Mouse (Mus musculus) cerebellum, adult (tissue): ENCODE measurements at regions not wholly inside any gene's neighbourhood (a gene's known extent, or its start where the extent isn't known, plus 50 kb on each side); places are given as distances from the start of the nearest gene placed in this dataset.

ENCODE experiments used
- ATAC-seq: cut with Nextera tagmentation; 2 replicates; pipeline ENCODE4 v1.9.2; 2017; ENCODE audit warnings: mild to moderate bottlenecking, moderate library complexity, mixed read lengths; ENCODE audit not compliant: insufficient number of reproducible peaks, low FRiP score, low TSS enrichment

DNA sequence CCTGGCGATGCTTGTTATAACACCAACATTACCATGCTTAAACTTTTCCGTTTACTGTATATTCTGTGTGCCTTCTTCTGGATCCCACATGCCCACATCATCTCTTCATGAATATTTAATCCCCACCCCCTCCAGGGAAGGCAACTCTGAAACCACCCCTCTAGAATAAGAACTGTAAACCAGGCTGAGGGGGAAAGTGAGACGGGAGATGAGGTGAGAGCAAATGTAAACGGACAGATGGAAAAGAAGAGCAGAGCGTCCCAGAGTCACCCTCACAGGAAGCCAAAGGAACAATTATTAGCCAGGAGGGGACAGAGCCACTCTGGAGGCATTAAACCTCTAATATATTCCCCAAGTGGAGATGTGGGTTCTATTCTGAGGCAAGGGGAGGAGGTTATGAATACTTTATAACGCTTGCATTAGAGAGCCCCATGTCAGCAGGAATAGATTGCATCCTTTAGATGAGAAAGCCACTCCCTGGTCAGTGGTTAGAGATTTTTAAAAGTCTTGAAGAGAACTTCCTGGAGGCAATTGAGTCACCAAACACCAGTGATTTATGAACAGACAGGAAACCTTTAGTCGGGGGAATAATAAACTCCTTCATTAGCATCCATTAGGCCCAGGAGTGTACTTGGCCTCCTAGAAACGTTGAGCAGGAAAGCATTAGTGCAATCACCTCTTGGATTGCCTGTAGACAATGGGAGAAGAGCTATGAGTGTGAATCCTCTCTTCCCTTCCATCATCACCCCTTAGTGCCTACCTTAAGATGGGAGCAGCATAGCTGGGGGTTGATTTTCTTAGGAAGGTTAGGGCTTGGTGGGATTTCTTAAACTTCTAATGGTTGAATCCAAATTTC is 220.1 kb downstream of the Elavl2 start:
- ATAC-seq, result no peak

DNA sequence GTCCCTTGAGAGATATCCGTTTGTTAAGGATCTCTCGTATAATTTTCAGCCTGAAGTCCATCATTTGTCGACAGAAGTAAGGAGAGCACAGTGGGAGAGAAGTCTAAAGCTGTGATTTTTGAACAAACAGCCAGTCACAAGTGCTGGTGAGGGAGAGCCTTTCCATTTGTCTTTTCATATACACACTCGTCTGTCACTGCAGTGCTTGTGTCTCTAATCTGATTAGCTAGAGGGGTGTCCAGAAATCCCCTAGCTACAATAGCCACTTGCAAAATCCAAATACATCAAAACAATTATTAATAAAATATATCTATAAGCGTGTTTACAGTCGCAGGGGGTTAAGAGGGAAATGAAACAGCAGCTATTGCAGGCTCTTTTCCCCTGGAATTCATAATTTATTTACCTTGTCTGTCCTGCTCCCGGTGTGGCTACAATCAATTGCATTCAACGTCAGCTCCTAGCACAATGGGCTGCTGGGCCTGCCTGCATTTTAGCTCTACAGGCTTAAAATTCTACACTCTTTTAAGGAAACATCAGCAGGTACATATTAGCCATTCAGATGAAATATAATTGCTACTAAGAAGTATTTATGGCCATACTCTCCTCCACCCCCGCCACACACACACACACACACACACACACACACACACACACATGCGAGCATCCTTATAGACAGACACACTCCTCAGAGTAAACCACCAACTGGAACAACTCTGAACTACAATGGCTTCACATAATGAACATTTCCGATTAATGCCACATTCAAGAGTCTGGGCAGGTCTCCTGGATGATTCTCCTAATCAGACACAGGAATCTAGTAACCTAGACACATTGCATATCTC is 236.1 kb downstream of the Elavl2 start:
- ATAC-seq, result no peak

DNA sequence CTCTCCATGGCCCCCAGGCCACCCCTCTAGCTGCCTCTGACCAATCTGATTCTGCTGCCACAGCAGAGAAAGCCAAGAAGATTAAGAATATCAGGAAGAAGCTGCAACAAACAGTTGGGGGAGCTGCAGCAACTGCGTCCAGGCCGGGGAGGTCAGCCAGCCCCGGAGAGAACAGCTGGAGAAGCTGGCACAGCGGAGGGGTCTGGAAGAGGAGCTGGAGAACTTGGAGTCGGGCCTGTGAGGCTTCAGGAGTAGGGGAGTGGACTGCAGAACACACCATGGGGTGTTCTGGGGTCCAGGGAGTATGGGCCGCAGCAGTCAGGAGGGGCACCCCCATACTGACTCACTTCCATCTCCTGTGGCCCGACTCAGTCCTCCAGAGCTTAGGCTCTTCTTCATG is 243.5 kb downstream of the Elavl2 start:
- no peak for ATAC-seq

DNA sequence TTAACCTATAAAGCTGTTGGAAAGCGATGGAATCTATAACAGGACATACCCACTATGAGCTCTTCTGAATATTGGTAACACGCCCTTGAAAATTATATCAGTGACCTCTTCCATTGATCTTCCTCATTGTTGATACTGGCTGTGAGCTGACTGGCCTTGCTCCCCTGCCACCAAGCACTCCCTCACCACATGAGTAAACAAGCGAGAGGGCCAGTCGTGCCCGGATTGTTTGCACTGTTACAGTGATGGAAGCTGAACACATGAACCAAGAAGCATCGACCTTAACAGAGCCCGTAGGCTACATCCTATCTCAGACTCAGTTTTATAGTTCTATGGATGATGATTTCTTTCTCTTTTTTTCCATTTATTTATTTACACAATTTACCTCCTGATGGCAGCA is 255.9 kb downstream of the Elavl2 start:
- ATAC-seq, result no peak

DNA sequence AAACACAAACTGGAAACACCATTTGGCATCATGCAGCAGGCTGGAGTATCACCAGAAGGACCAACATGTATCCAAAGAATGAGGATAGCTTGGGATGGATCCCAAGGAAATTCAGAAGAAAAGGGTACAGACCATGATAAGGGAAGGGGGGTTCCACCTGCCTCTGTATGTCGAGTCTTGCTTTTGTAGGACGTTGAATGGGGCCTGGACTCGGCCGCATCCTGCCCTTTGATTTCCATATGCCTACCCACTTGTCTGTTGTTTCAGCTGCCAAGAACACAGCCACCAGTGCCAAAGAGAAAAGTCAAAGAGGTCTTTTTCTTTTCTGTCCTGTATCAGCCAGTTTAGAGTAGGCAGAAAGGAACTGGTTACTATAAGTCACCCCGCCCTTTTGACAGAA is 256.7 kb downstream of the Elavl2 start:
- 0 out of 2 replicates have a peak, but pooled peaks have one; percentile 32 for ATAC-seq

DNA sequence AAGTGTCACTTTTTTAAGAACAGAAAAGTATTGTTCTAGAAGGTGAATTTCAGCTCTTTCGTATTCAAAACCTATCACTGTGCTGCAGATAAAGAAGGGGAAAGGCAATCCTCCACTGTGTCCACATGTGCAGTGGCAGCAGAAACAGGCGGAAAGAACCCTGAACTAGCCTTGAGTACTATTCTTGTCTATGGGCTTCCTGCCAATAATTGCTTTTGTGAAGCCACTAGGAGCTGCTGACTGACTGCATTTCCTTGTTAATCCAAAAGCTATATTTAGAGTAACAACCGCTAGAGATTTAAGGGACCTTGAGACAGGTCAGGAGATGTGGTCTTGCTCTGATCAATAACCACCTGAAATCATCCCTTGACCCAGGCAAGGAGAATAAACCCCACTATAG is 265.3 kb downstream of the Elavl2 start:
- no peak for ATAC-seq

DNA sequence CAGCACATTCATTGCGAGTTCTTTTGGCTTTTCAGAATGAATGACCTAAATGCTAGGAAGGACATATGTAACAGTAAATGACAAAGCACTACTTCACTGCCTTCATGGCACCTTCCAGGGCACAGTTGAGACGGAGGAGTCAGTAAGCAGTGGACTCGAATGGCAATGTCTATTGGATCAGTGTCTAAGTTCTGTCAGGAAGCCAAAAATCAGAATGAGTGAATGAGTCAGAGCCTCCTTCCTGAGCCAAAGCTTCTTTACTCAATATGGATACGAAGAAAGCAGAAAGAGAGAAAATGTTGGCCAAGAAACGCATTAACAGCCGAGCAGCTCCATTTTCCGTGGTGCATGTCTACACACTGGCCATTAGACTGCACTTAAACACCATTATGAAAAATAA is 268.3 kb downstream of the Elavl2 start:
- ATAC-seq, result no peak

DNA sequence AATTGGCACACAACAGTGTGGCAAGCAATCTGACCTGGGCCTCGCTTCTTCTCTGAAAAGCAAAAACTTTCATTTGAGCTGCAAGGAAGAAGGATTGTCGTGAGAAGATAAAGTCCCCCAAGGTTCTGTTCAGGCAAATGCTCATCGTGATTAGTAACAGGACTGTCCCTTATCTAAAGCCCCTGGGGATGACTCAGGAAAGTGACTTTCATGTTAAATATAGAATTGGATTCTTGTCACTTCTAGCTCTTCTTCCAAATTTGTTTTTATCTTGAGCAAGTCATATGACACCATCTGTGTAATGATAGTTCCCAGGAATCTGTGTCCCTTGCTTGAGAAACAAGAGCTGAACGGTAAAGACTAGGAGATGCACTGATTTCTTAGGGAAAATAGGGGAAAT is 280.3 kb downstream of the Elavl2 start:
- no peak for ATAC-seq

DNA sequence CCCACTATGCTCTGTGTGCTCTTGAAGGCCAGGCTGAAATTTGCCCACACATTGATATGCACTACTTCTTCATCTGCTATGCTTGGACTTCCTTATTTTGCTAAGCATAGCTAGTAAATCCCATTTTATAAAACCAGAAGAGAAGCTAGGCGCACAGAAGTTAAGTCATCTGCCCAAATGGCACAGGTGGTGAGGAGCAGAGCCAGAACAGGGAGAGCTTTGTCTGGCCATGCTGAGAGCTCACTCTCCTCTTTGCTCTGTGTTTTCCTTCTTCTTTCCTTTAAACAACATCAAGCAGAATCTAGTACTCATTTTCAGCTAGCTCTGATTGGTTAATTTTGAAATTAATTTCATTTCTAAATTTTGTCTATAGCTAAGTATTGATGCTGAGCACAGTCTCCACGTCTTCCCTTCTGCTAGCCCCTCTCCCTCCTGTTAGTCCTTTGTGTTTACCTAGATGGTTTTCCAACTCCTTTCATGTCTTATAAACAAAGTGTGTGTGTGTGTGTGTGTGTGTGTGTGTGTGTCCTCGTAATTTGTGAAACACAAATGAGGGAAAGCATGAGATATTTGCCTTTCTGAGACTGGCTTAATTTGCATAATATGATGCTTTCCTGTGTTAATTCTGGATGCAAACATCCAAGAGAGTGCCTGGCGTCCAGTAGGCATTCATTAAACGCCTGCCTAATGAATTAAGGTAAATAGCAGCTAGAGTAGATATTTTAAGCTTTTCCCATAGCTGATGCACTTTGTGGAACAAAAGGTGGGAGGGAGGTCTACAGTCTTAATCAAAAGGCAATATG is 283.6 kb downstream of the Elavl2 start:
- peak; percentile 78 for ATAC-seq

DNA sequence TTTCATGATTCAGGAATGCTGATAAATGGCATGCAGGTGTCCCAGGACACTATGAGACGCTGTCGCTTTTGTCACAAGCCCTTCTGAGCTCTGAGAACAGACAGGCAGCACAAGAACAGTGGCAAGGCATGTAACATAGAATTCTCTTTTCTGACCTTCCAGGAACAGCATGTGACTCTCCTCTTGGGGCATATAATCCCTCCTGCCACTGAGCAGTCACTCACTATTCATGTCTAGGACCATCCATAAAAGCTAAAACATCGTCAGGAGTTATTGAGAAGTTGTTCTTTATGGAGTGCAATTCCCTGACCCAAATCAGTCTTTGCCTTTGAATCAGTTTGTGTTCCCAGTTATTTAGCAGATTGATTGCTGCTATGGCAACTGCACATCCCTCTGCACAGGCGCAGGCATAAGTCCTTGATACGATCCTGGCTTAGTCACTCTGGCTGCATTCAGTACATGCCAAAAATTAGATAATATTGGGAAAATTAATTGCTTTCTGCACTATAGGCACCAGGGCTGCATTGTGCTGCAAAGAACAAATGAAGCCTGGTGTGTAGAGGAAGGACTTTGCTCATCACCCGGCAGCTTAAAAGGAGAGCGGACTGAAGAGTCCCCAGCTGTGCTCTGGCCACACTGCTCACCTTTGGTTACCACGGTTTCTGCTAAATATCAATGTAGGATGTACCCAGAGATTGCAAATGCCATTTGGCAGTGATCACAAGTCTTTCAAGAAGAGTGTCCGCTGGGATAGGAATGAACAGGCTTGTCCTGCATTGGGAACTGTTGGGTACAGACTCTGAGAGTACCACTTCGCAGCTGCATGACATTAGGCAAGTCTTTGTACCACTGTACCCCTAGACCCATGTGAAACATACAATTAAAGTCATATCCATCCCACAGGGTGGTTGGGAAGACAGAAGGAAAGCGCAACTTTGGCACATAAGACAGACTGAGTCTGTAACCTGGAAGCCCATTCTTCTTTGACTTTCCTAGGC is 288.6 kb downstream of the Elavl2 start:
- ATAC-seq, result no peak

DNA sequence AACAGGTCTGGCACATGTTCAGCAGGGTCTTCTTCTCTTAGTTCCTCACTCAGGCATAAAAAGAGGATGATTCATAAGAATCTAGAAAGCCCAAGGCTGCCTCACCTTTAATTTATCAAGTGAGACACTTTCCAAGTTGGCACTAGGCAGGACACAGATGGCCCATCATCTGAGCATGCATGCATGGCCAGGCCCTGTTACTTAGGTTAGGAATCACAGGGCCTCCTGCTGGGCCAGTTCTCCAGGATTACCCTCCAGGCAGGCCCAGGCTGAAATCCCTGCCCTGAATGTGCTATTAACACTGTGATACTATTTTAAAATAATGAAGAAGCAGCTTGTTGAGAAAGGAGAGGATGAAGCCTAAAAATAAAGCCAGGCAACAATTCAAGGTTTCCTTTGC is 304.5 kb downstream of the Elavl2 start:
- ATAC-seq, result peak; percentile 97

DNA sequence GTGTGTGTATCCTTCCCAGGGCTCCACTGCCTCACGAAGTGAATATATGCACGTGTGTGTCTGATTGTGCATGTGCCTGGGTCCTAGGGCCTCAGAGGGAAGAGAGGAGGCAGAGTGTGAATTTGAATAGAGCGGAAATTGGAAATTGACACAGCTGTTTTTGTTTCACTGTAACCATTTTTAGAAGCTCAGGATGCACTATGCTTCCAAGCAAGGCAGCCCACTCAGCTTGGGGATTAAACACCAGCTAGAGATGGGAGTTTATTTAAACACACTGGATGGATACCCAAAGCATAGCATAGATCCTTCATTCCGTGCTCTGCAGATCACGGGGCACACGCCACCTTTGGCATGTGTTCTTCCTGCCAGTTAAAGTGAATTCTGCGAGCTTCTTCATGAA is 306.2 kb downstream of the Elavl2 start:
- ATAC-seq, result no peak

DNA sequence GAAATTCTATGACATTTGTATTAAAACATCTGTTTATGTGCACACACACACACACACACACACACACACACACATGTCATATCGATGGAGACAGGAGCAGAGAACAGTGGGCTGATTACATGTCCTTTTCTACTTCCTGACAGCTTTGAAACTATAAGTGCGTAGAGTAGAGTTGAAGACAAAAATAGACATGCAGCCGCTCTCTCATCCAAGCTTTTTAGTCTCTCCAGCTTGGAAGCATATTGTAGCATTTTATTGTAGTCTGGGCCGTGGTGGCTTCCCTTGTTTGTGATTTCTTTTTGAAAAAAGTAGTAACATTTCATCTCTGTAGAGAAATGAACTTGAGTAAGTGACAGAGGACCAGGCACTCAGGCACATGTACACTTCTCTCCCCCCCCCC is 306.7 kb downstream of the Elavl2 start:
- ATAC-seq, result no peak

DNA sequence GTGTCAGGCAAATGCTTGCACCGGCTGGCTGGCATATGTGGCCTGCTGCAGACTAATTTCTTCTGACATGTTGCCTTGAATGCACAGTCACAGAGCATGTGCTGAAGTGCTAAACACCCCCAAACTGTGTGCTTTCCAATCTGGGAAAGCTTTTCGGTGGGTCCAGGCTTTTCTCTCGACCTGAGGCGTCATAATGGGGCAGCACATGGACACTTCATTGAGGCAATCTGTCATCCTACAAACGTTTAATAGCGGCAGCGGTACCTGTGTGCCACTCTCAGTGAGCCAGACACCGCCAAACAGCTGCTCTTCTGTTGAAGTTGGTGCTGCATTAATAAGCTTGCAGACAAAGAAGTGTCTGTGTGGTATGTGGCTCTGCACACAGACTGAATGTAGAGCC is 308.3 kb downstream of the Elavl2 start:
- ATAC-seq, result no peak

DNA sequence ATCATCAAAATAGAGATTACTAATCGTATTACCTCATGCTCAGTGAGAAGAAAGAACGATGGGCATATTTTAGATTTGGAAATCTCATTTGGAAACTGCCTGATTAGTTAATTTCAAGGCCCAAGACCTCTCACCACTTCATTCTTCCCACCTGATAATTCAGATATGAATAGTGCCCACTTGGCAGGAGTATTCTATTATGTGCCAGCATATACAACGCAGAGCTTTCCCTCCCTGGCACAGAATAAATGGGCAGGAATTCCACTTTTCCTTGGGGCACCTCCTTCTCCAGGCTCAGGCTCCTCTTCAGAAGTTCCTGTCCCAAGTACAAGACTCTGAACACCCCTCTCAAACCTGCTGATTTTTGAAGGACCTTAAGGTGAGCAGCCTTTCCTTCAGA is 308.7 kb downstream of the Elavl2 start:
- no peak for ATAC-seq

DNA sequence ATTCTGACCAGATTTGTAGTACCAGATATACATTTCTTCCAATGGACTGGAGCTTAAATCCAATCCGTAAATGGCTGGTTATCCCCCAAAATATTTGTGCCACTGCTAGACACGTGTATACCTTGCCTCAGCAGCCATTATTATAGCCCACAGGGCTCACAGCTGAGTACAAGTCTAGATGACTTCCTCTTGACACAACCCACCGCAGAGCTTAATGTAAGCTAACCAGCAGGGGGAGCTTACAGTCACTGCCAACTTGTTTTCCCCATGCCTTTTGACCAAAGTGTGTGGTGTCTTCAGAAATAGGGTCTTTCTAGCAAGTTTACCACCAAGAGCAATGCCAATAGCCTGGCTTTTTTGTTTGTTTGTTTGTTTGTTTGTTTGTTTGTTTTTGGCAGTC is 316.6 kb downstream of the Elavl2 start:
- ATAC-seq, result no peak

DNA sequence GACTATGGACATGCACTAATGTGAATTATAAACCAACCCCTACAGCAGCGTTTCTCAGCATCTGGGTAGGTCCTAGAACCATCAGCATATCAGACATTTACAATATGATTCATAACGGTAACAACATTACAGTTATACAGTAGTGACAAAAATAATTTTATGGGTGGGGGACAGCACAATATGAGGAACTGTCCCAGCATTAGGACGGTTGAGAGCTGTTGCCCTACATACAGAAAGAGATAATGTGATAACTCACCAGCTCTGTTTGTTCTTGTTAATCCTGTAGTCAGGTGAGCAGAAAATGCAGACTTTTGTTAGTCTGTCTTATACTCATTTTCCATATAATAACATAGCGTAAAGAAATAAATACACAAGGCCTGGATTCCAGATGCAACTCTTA is 319.1 kb downstream of the Elavl2 start:
- ATAC-seq, result no peak

DNA sequence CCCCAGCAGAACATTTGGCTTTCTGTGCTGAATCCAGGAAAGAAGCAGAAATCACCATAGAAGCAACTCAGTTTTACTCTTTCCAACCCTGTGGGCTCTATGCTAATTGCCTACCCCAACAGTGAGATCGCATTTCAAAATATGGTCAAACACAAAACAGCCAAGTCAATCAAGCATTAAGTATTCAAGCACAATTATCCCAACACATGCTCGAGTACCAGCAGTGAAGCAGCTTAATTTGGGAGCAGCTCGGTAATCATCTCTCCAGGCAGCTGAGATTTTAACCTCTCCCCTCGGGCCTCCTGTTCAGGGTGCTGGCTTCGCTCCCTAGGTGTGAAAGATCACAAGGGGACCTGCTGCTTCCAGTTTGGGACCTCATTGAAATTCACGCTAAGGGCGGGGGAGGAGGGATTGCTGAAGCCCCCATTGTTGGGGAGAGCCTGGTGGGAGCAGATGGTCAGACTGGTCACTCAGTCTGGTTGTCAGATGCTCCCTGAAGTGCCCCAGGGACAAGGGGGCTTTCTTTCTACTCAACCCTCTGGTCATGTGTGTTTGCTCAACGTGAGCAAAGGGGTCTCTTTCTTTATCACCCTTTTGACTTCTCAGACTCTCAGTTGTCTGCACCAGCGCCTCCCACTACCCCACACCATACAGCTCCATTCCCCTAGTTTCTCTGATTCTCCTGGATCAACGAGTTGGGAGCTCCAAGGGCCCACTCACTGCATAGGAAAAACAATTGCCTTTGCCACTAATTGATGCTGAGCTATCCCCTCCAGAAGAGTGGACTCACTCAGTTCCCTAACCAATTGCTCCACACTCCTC is 319.8 kb downstream of the Elavl2 start:
- no peak for ATAC-seq

DNA sequence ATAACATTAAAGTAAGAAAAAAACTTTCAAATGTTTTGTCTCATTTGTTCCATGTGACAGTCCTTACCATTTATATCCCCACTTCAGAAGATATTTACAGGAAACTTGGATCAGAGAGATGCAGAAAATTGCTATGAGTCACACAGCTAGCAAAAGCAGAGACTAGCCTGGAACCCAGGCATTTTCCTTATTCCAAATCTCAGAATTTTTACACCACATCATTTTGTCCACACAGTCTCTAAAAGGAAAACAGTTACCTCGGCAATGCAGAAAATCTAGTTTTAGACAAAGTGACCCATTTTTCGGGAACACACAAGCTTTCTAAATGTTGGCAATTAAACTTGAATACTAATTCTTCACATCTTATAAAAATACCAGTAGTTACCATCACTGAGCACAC is 329.3 kb downstream of the Elavl2 start:
- ATAC-seq, result no peak
